Mouse (Mus musculus) embryo, embryonic 10 days (tissue): Measurements from ENCODE around the gene Dcbld1.
A peak's percentile ranks its signal among the peaks of the same experiment; 100 is the strongest.

ENCODE experiments used
- DNase-seq: peaks from one replicate; pipeline ENCODE4 v3.0.0-alpha.2; 2015; ENCODE audit warnings: low spot score

Dcbld1 gene

DNA sequence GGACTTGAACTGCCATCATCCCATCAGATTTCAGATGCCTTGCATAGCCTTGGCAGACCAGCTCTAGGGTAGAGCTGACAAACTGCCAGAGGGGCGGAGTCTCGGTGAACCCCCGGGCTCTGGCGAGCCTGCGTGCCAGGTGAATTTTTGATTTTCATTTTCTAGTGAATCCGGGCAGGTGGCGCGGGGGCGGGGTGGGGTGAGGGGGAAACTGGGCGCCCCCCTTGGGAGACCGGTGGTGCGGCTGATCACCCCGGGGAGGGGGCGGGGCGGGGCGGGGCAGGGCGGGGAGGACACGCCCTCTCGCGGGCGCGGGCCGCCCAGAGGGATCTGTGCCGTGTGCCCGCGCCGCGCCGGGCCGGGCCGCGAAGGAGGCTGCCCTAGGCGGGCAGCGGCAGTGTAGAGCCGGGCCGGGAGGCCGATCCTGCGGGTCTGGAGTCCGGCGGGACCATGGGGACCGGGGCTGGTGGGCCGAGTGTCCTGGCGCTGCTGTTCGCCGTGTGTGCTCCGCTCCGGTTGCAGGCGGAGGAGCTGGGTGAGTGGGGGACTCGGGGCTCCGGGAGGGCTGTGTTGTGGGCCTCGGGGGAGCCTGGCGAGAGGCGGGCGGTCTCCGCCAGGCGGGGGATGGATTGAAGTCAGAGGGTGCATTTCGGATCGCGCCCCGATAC is at the start of gene Dcbld1:
Gene Dcbld1, plus strand, starts transcription at position 319 of the 668 bp plus-strand sequence.
- DNase-seq, result peak; percentile 69

DNA sequence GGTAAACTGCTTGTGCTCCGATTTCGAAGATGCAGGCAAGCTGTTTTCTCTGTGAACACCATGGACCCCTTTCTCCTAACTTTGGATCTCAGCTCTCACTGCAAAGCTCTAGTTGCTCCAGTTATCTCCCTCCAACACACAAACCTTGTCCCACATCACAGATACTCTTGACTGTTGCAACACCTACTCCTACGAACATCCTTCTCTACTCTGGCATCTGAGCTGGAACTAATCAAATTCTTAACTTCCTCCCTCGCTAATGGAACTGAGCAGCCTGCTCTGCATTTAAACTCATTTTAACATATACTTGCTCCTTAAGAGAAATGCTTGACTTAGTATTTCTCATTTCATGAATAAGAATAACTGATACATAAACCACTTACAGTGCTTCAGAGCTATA is 47.5 kb upstream of the Dcbld1 start:
- no peak for DNase-seq

DNA sequence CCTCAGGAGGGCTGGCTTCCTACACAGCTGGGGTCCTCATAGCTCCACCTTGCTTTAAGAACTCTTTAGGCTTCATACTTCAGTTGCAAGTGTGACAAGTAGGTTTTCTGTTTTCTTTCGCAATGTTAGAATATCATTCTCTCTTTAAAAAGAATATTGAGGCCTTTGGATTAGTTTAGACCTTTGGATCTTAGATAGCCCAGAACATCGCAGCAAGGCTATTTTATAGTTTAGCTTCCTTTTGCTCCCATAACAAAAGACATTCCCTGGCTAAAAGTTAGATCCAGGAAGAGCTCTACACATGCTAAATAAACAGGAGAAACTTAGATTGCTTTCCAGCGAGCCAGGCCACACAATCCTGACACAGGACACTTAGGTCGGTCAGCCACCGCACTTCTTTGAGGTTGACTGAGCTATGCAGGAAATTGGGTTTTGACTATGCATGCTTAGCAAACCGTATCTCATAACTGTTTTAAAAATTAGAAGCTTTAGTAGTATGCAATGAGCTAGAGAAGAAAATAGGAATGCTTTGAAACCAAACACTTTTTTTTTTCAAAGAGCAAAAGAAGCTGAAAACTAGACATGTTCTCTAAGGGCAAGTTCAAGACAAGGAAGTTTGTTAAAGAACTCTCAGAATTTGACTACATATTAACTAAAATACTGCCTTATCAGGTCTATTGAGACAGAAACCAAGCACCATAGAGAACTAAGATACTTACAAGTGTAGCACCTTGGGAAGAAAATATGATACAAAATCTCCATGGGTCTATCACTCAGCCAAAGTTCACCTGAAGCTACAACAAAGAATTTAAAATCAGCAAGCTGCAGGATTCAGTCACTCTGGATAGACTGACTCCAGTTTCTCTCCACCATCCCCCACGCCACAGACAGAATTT is 38.2 kb upstream of the Dcbld1 start, which contains the start of gene Ros1:
Gene Ros1, minus strand, starts transcription at position 288 of the 896 bp plus-strand sequence.
- no peak for DNase-seq

DNA sequence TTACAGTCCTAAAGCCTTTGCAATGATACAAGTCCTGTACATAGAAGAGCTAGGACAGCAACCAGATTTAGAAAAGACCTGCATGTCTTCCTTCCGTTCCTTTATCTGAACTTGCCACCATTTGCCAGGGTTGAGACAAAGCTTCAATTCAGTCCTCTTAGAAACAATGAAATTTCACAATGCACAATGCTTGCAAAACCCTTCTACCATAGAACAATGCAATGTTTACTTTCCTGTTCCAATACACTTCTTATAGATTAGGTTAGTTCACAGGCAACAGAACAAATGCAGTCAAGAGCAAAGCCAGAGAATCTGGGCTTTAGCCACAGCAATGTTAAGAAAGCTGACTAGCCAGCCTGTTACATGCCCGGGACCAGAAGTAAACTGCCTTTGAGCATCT is 29.4 kb upstream of the Dcbld1 start:
- DNase-seq, result no peak

DNA sequence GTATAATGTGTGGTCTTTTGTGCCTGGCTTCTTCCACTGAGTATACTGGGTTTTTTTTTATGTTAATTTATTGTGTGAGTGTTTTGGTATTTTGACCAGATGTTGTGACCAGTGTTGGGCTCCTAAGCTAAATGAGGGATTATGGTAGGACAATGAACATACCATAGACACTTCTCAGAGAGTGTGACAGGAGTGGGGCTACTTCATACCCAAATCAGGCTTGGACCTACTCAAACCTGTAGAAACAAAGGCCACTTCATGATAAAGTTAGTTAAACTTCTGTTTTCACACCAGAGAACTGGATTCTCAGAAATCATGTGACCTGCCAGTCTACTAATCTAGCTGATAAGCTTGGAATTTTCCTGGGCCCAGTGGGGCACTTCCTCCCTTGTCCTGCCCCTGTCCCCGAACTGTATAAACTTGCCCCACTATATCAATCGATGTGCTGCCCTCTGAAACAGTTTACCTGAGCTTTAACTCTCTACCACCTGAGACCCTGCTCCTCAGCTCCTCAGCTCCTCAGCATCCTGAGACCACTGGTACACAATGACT is 18.1 kb upstream of the Dcbld1 start:
- no peak for DNase-seq

DNA sequence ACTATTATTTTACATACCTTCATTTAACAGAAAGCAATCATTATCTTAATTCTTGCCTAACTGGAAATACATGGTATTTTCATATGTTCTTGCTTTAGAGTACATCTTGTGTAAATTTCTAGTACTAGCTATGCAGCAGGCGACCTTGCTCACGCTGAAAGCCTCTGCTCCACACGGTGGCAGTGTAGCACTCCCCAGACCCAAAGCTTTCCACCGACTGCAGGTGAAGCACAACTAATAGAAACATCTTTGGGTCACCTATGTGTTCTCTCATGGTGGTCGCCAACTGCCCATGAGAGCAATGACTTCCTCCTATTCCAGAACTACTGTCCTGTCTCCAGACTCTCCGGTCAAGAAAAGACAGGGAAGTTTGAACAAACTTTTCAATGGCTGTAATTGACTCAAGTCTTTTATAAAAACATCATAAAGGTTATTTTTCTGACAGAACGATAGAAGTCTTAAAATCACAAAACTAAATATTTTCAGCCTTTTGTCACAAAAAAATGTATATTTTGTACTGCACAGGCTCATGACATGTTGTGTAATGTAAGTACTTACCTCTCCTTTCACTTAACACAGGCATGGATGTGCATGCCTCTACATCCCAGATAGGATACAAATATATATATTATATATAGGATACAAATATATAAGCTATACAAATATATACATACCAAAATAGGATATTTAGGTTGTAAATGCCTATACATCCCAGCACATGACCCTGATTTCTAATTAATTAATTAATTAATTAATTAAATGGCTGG is 16.4 kb upstream of the Dcbld1 start:
- peak; percentile 81 for DNase-seq

DNA sequence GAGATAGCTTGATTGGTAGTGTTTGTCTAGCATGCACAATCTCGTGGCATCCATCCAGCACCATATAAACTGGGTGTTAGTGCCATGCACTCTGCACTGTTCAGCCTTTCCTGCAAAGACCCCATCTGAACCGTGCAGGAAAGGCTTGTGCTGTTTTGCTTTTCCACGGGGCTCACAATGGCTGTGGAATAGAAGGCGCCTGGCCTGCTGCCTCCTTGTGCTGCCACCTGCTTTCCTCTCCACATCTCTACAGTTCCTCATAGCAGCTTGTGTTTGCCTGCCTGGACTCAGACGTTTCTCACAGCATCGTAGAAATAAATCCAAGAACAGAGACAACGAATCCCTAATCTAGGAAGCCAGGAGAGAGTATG is 15.9 kb upstream of the Dcbld1 start:
- DNase-seq, result no peak

DNA sequence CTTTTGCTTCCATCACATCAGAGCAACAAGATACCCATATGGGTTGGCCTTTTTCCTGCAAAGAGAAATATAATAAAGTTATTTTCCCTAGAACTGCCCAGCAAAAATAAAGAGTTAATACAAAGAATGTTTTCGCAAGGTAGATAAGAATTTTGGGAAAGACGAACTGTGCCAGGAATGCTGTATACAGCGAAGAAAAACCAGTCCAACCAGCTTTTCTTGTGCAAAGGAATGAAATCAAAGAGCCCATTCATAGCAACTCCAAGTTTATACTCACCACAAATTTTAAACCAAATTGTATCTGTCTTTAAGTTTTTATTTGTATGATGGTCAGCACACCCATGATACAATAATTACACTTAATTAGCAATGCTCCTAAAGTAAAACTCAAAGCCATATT is 13.8 kb upstream of the Dcbld1 start:
- peak; percentile 12 for DNase-seq

DNA sequence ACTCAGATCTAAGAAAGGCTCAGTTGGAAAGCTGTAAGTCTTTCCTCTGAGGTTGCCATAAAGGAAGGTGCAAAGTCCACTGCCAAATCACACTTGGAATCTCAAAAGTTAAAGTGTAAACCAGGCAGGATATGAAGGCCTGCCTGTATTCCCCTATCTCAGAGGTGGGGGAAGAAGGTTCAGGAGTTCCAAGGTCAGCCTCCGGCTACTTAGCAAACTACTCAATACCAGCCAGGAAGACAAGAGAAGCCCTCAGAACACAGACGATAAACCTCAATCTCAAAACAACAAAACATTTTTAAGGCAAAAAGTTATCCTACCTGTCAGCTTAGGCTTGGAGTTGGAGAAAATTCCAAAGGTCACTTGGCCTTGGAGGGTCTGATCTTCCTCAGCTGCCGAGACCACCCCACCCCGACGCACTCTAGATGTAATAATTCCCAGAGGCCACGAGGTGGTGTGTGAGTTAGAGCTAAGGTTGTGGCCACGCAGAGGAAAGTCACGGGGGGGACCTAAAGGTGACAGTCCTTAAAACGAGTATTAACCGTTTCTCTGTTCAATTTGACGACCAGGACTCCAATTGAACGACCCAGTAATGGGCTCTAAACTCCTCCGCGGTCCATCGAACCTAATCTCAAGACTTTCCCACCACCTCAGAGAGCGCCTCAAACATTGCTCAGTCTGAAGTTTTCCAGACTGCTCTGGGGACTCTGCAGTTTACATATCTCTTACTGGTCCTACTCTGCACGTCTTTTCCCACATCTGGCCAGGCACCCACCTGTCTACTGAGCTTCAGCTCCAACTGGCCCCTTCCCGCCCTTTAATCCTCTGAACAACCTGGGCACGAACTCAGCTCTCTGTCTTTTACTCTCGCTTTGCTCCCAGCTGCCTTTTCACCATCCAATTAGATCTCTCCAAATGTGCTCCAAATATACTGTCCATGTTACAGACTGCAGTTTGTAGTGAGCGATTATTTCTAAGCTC is 933 bp upstream of the Dcbld1 start:
- DNase-seq, result peak; percentile 70

DNA sequence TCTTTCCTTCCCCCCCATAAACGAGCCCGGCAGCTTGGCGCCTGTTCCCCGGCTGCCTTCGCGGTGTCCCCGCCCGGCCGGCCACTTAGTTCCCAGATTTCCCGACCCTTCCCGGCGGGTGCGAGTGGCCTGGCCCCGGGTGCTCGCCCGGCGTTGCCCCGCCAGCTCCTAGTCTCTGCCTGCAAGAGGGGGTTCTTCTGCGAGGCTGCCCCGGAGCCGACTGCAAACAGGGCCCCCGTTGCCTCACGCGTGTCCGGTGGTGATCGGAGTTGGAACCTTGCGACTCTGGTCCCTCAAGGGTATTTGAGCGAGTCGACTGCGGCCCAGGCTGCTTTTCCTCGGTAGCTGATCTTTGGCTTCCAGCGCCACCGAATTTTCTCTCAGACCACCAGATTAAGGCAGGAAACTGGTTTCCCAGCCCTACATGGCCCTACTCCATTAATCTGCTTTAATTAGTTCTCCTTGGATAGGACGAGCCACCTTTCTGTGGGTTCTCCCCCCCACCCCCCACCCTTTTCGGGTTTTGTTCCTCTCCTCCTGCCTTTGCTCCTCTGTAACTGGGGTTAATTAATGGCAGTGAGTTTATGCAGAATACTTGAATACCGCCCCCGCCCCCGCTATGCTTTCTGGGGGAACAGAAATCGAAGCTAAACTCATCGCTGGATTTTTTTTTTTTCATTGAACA is 692 bp downstream of the Dcbld1 start:
- DNase-seq, result peak; percentile 64

DNA sequence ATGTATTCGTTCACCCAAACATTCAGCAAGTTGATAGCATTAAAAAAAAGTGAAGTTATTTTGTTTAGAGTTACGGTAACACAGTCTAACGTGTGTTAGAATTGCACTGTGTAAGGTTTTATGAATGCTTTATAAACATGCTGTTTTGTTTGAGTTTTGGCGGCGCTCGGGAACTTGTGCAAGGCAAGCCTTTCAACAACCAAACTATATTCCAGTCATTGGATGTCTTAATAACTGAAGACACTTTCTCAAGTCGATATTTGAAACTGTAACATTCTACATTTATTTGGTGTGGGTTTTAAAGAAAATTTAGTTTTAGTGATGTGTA is 1.2 kb downstream of the Dcbld1 start:
- DNase-seq, result no peak

DNA sequence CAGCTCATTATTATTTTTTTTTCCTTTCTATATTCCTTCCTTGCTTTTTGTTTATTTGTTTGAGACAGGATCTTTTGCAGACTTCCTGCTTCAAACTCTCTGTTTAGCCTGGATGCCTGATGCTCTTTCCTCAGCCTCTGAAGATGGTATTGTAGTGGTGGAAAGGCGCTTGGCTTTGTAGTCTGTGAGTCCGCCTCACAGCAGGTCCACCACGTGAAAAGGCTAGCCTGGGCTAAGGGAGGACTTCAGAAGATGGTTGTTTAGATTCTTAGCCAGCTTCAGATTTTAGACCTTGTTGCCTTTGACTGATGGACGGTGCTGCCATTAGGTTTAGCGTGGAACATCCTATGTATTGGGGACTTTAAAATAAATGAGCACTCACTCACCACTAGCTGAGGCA is 2.0 kb downstream of the Dcbld1 start:
- DNase-seq, result no peak

DNA sequence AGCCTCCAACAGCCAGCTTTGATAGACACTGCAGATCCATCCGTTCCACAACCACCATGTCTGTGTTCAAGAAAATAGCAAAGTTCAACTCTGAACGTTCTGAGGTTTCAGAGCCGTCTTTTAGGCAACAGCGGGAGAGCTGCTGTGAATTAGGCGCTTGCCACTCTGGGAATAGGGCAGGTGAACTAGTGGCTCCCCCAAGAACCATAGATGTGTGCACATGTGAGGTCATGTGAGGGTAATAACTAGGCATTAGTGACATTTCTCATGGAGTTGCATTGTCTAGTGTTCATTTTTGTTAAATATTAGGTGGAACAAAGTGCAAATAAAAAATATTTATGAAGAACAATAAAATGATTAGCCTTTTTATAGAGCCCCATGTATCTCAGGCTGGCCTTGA is 8.6 kb downstream of the Dcbld1 start:
- no peak for DNase-seq

DNA sequence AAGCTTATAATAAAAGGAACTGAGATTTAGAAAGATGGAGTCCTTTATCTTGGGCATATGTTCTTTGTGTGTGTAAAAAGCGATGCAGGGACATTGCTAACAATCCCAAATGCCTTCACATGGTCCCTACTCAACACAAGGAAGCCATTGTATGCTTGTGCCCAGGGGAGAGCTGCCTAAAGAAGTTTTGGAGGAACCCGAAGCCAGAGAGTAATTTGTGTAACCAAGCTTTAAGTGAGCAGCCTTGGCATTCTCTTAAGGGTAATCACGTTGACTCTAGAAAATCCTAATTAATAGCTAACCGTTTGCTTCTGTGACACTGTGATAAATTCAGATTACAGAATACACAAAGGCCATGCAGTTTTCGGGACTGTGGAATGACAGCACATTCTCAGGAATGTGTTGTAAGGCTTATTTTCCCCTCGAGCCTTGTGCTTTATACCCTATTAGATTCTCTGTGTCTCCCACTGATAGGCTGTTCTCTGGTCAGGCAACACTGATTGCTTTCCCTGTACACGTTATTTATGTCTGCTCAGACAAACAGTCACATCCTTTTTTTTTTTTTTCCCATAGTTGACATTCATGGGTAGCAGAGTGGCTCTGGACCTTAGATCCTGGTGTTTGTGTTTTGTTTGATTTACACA is 9.4 kb downstream of the Dcbld1 start:
- DNase-seq, result no peak

DNA sequence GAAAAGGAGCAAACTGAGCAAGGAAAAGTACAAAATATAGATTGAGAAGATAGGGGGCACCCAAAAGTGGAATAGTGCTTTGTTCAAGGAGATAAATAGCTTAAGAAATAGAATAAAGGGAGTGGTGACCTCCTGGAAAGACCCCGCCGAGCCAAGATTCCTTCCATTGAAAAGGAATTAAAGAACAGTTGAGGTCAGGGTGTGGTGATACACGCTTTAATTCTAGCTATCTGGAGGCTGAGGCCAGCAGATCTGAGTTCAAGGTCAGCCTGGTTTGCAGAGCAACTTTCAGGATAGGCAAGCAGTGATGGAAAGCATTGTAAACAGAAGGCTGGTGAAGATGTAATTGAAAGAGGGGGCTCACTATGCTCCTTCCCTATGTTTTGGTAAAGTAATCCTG is 12.8 kb downstream of the Dcbld1 start:
- DNase-seq, result no peak

DNA sequence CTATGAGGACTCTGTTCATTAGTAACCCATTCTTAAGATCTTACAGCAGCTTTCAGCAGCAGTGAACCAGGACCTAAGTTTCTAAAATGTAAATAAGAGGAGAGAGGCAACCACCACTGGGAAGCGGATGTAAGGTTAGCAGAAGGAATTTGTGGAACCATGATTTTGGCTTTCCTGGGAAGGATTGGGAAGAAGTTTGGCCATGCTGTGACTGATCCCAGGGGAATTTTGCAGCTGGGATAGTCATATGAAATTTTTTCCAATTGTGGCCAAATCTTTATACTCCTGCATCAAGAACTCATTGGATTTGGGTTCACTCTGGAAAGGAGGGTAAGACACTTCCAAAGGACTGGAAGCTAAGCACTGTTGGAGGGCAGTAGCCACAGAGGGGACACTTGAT is 18.8 kb downstream of the Dcbld1 start:
- DNase-seq, result no peak

DNA sequence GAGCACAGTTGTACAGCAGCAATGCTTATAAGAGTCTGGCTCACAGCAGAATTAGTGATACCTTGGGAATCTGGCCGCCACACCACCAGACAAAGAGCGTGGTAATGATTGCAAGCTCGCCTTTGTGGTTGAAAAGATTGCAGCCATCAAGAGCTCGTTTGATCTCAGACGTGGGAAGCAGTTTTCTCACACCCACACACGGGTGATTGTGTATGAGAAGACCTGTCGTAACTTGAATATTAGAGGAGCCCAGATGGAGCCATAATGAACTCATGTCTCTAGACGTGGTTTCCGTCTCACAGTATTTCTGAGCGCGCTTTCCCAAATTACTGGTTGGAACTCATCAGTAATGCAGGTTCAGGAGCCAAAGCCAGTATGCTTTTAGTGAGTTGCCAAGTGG is 20.0 kb downstream of the Dcbld1 start:
- DNase-seq, result no peak

DNA sequence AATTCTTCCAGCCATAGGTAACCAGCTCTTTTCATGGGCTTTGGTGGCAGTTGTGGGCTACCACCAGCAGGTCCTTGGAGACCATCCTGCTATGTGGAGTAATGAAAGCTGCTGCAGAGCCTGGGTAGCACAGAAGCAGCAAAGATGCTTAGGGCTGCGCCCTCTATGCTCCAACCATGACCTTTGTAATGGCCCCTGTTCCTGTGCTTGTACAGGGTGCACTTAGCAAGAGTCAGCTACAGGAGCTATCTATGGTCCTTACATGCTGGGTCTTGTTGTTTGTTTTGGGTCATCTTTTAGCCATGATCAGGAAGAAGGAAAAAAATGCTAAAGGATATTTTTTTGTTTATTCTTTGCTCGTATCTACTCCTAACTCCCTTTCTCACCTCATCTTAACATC is 24.3 kb downstream of the Dcbld1 start:
- DNase-seq, result no peak

DNA sequence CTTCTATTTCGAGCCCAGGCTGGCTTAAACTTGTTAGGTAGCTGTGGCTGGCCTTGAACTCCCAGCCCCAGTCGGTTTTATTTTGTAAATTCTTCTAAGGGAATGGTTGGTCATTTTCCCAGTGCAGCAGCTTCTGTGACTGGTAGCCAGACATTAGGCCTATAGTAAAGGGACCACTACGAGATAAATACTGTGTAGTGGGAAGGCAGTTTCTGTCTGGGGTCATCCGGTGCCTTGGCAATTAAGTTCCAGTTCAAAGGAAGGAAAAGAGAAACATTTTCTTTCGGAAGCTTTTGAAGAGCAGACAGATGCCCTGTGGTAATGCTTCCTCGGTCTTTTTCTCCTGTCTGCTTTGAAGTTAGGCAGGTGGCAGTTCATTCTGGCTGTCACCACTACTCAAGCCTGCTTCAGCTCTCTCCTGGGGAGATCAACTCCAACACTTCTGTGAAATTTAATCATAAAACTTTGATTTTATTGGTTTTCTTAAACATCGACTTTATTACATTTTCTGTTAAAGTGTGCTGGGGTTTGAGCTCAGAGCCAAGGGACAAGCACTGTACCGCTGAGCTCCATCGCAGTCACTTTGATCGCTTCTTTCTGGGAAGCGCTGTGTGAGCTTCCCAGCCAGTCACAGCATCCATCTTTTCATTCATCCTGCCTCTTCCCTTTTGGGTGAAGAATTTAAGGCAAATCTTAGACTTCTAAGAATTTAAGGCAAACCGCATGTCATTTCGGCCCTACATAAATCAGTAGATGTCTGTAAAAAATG is 24.9 kb downstream of the Dcbld1 start:
- peak; percentile 27 for DNase-seq
